Mouse (Mus musculus) heart, embryonic 14.5 days (tissue): Measurements from ENCODE around the gene Vps35l. TPM values are rescaled to one million over a fixed set of nuclear protein-coding genes. Genes with fewer than 3 reads are reported as not detected.

Experiments
- ATAC-seq: fragments of 200-750 bp; cut with Nextera tagmentation; 2 replicates; pipeline ENCODE4 v1.8.0; 2017; ENCODE audit warnings: low read depth, moderate TSS enrichment; ENCODE audit not compliant: insufficient number of reproducible peaks, insufficient read depth, low FRiP score
- H3K27ac ChIP-seq, 2 experiments: fragments of 200-500 bp in 1 of 2; fragments of 300-500 bp in 1 of 2; sonication (generic) in 1 of 2; replicated peaks in 1 of 2; 2 replicates each; pipeline ENCODE4 v1.5.1; 2012 to 2014; ENCODE audit warnings: low read depth in 2 of 2, low read length in 2 of 2, control low read depth in 1 of 2, mild to moderate bottlenecking in 1 of 2, mixed read lengths in 1 of 2; ENCODE audit not compliant: control insufficient read depth in 1 of 2, insufficient read depth in 1 of 2
- H3K27me3 ChIP-seq: fragments of 300-500 bp; sonication (generic); 2 replicates; pipeline ENCODE4 v1.6.1; 2014; ENCODE audit warnings: mild to moderate bottlenecking, low read length, control low read depth; ENCODE audit not compliant: control insufficient read depth, insufficient read depth
- H3K36me3 ChIP-seq: fragments of 300-500 bp; sonication (generic); 2 replicates; pipeline ENCODE4 v1.6.1; 2014; ENCODE audit warnings: mild to moderate bottlenecking, control low read depth, low read length, mixed read lengths; ENCODE audit not compliant: control insufficient read depth, insufficient read depth
- H3K4me1 ChIP-seq, 2 experiments: fragments of 200-500 bp in 1 of 2; fragments of 300-500 bp in 1 of 2; sonication (generic) in 1 of 2; 2 replicates each; pipeline ENCODE4 v1.6.1; 2012 to 2014; ENCODE audit warnings: low read length in 2 of 2, control low read depth in 1 of 2, mixed read lengths in 1 of 2; ENCODE audit not compliant: control insufficient read depth in 2 of 2, insufficient read depth in 2 of 2
- H3K4me2 ChIP-seq: fragments of 300-500 bp; sonication (generic); 2 replicates; pipeline ENCODE4 v1.6.1; 2014; ENCODE audit warnings: mild to moderate bottlenecking, low read length
- H3K4me3 ChIP-seq, 2 experiments: fragments of 200-500 bp in 1 of 2; fragments of 300-500 bp in 1 of 2; sonication (generic) in 1 of 2; 2 replicates each; pipeline ENCODE4 v1.5.1; 2012 to 2014; ENCODE audit warnings: low read length in 2 of 2, mild to moderate bottlenecking in 2 of 2, control low read depth in 1 of 2, low read depth in 1 of 2, moderate library complexity in 1 of 2; ENCODE audit not compliant: control insufficient read depth in 1 of 2, insufficient read depth in 1 of 2
- H3K9ac ChIP-seq: fragments of 300-500 bp; sonication (generic); 2 replicates; pipeline ENCODE4 v1.6.1; 2014; ENCODE audit warnings: mild to moderate bottlenecking, low read length
- H3K9me3 ChIP-seq: fragments of 300-500 bp; sonication (generic); 2 replicates; pipeline ENCODE4 v1.6.1; 2016; ENCODE audit warnings: low read length, control low read depth; ENCODE audit not compliant: control insufficient read depth
- WGBS: fragments of 180-500 bp; shearing (Covaris S2); extraction: QIAGEN DNeasy Blood & Tissue Kit; methylation state at CpG from one replicate; pipeline ENCODE4 v1.1.7; 2014; 5-methylcytosine and 5-hydroxymethylcytosine counted together
- polyA plus RNA-seq: library from polyadenylated mRNA; unstranded; fragments of >200 nt; fragmentation: Nextera tagmentation; extraction: Ambion mirVana; gene quantifications from 2 replicates; pipeline ENCODE4 v1.2.1, GENCODE M21; 2014

The Vps35l gene
- polyA plus RNA-seq, 1 experiment from 2014 or later, result 55.2 TPM

DNA sequence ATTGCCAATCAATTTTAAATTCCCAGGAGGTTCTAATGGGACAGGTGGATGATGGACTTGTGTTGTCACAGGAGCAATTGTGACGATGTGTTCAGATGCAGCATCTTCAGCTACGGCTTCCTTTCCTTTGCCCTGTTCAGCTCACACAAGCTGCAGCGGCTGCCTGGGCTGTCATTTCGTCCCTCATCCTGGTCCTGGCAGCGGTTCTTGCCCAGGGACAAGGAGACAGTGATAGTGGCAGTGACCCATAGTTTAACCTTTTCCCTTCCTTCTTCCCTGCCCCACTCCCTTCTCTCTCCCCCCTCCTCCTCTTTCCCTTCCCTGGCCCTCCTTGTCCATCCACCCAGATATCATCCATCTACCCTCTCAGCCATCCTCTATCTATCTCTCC lies 26.8 kb downstream of the Vps35l start:
- 88% methylated on average over 5 of the region's 5 CpGs for WGBS
- H3K4me1 ChIP-seq, result no peaks in the 10 kb centered on the region
- no peak overlapping the region for H3K27ac ChIP-seq
- H3K27me3 ChIP-seq, result no peaks in the 10 kb centered on the region
- no peaks in the 10 kb centered on the region for H3K9me3 ChIP-seq
- no peak overlapping the region for H3K9ac ChIP-seq
- H3K4me2 ChIP-seq, result no peak overlapping the region
- H3K36me3 ChIP-seq, result peaks cover 32% of the 10 kb centered on the region
- no peak overlapping the region for H3K4me3 ChIP-seq
- ATAC-seq, result no peak

DNA sequence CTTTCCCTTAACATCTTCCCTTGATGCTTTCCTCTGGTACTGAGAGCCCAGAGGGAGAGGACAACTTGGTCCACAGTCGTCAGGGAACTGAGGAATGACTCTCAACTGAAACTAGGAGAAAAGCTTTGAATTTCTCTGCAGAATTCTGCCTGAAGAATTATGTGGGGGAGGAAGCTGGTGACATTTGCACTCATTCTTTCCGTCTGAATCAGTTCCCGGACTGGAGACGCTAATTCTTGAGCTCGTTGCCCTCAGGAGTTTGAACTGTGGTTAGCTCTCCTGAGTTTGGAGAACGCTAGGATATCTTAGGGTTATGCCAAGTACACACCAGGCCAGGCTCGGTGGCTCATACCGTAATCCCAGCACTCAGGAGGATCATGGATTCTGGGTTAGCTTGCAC lies 29.2 kb downstream of the Vps35l start:
- Histone ChIP-seq H3K9ac (no peak overlapping the region), H3K9me3 (no peaks in the 10 kb centered on the region), H3K4me2 (no peak overlapping the region), H3K27ac (no peak overlapping the region), H3K36me3 (peaks cover 30% of the 10 kb centered on the region), H3K27me3 (no peaks in the 10 kb centered on the region), H3K4me1 (no peaks in the 10 kb centered on the region), H3K4me3 (no peak overlapping the region)
- 53% methylated on average over 8 of the region's 8 CpGs for WGBS
- ATAC-seq, result no peak

DNA sequence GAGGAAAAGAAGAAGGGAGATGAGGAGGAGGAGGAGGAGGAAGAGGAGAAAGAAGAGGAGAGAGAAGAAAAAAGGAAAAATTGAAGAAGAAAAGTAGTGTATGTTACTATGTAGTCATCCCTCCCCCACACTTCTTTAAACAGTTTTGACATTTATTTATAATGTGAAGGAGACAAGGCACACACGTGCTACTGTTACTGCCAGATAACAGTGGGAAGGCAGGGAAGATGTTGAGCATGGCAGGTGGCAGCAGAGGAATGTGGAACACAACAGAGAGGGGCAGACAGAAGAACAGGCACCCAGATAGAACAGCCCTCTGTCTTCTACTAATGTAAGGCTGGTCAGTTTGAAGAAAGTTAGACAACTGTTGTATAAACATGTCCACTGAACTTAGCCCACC lies 29.6 kb downstream of the Vps35l start:
- Histone ChIP-seq H3K4me1 (no peaks in the 10 kb centered on the region), H3K9ac (no peak overlapping the region), H3K9me3 (no peaks in the 10 kb centered on the region), H3K27ac (no peak overlapping the region), H3K36me3 (peaks cover 29% of the 10 kb centered on the region), H3K4me3 (no peak overlapping the region), H3K4me2 (no peak overlapping the region), H3K27me3 (no peaks in the 10 kb centered on the region)
- no peak for ATAC-seq
- WGBS, result 8% methylated on average over 1 of the region's 1 CpGs

DNA sequence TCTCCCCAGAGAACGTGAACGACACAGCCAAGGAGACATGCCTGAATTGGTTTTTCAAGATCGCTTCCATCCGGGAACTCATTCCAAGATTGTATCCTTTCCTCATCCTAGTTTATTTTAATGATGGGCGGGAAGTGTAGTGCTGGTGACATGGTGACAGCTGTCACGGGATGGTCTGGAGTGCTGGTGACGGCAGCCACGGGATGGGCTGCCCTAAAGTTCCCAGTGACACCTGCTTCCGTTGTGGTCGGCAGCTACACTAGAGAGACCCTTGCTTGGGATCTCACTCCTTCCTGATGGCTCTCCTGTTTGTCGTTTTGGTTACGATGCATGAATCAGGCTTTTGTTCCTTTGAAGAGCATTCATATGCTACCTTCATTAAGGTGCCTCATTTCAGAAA lies 33.0 kb downstream of the Vps35l start:
- Histone ChIP-seq H3K9me3 (no peaks in the 10 kb centered on the region), H3K27ac (no peak overlapping the region), H3K9ac (no peak overlapping the region), H3K4me3 (no peak overlapping the region), H3K4me1 (peaks cover 7% of the 10 kb centered on the region in 2 experiments), H3K4me2 (no peak overlapping the region), H3K36me3 (peaks cover 44% of the 10 kb centered on the region), H3K27me3 (no peaks in the 10 kb centered on the region)
- no peak for ATAC-seq
- WGBS, result 71% methylated on average over 12 of the region's 12 CpGs

DNA sequence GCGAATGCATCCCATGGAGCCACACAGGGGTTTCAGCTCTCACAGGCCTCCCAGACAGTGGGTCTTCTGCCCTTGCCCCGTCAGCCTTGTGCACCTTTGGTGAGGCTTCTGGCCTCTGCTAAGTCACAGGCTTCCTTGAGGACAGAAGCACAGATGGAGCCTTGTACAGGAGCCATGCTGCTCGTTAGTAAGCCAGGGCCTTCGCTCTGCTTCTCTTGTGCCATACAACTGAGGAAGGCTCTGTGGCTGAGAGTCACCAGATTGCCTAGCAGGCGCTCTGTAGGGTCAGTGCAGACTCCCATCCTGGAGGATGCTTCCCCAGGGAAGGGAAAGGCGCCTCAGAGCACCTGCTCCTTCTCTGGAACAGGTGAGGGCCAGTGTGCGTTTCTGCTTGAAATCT lies 36.0 kb downstream of the Vps35l start:
- peaks cover 7% of the 10 kb centered on the region in 2 experiments for H3K4me1 ChIP-seq
- no peak overlapping the region for H3K9ac ChIP-seq
- no peak overlapping the region for H3K27ac ChIP-seq
- no peak overlapping the region for H3K4me2 ChIP-seq
- WGBS, result 86% methylated on average over 7 of the region's 7 CpGs
- H3K4me3 ChIP-seq, result no peak overlapping the region
- no peak for ATAC-seq
- H3K9me3 ChIP-seq, result no peaks in the 10 kb centered on the region
- H3K36me3 ChIP-seq, result peaks cover 63% of the 10 kb centered on the region
- H3K27me3 ChIP-seq, result no peaks in the 10 kb centered on the region

DNA sequence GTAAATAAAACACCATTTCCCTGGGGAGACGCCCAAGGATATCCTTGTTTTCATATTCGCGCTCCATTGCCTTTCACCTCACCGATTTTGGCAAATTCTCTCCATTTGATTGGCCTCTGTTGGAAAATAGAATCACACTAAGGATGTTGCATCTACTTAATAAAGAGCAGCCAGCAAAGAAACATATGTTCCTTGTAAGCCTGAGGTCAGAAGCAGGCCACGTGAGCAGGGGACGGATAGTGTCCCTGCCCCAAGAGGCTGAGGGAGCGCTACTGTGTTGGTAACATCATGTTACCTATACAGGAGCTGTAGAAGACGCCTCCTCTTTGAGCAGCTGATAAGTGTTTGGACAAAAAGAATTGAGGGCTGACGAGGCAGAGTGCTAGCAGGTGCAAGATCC lies 36.5 kb downstream of the Vps35l start:
- Histone ChIP-seq H3K9ac (no peak overlapping the region), H3K4me2 (no peak overlapping the region), H3K36me3 (peaks cover 68% of the 10 kb centered on the region), H3K4me3 (no peak overlapping the region), H3K27ac (no peak overlapping the region), H3K27me3 (no peaks in the 10 kb centered on the region), H3K4me1 (peaks cover 7% of the 10 kb centered on the region in 2 experiments), H3K9me3 (no peaks in the 10 kb centered on the region)
- ATAC-seq, result no peak
- WGBS, result 82% methylated on average over 9 of the region's 9 CpGs

DNA sequence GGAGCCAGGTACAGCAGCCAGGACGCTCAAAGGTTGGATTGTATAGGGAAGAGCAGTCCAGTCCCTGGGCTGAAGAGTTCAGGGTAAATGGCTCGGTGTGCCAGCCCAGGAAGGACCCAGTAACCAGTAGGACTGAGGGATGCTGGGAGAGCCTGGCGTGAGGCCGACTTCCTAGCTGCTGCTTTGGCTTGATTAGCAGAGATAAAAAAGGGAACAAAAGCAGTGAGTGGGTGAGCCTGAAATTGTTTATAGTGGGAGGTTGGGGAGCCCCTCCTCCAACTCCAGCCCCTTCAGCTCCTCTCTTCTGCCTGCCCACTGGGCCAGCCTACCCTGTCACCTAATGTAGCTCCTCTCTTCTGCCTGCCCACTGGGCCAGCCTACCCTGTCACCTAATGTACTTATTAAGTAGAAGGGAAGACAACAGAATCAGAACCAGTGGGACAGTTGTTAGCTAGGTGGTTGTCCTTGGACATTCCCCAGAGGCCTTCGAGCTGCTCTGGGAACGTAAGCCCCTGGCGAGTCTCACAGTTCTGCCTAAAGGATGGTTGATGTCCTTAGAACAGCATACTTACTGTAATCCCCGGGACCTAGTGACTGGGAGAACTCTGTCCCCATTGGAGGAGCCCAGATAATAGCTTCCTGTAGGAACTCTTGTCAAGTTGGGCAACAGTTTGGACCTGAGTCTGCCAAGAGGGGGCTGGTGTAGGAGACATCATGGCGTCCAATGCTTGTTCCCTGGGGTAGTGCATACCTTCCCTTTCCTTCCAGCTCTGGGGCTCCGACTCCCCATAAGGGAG lies 37.8 kb downstream of the Vps35l start:
- Histone ChIP-seq H3K9me3 (no peaks in the 10 kb centered on the region), H3K27me3 (no peaks in the 10 kb centered on the region), H3K9ac (no peak overlapping the region), H3K27ac (peak overlapping the region; percentile 35 to 49; a peak in 2 of 4 replicates), H3K4me1 (peaks cover 7% of the 10 kb centered on the region in 2 experiments), H3K4me2 (no peak overlapping the region), H3K4me3 (no peak overlapping the region), H3K36me3 (peaks cover 63% of the 10 kb centered on the region)
- WGBS, result 56% methylated on average over 10 of the region's 10 CpGs
- ATAC-seq, result no peak; the same call in 1 of the 2 replicates

DNA sequence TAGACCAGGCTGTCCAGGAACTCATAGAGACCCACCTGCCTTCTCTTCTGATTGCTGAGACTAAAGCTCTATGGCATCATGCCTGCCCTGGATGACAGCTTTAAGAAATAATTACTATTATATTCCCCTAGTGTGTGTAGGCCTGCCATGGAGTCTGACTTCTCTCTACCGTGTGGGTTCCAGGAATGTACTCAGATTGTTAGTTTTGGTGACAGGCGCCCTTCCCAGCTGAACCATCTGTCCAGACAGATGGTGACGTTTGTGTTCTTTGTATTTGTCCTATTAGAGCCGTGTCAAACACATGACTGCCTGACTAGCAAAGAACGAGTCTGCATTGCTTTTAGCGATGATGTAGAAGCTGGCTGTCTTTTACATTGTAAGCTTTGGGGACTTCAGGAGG lies 38.5 kb downstream of the Vps35l start:
- Histone ChIP-seq H3K4me3 (no peak overlapping the region), H3K4me2 (no peak overlapping the region), H3K36me3 (peaks cover 57% of the 10 kb centered on the region), H3K27me3 (no peaks in the 10 kb centered on the region), H3K27ac (no peak overlapping the region), H3K9me3 (no peaks in the 10 kb centered on the region), H3K4me1 (peaks cover 7% of the 10 kb centered on the region in 2 experiments), H3K9ac (no peak overlapping the region)
- ATAC-seq, result no peak
- WGBS, result 85% methylated on average over 6 of the region's 6 CpGs
